In genomic region chr3:98059076-98059475, GRCm38 (mm10) we compare ENCODE assay signal across 22 mouse cellular contexts. TPM values are rescaled to one million over a fixed set of nuclear protein-coding genes. Genes with fewer than 3 reads are reported as not detected.
A peak's percentile ranks its signal among the peaks of the same experiment; 100 is the strongest.
DNase-seq lines count a peak whose midpoint lies in the region; ATAC-seq lines count a peak whose summit lies in the region.
"Had no signal": no experiment of that assay in that cellular context is flagged by ENCODE, and none has a peak within 500 bp of the region (broad histone marks: within the 10 kb centered on the region; RNA-seq: fewer than 3 reads in every experiment).

No protein-coding gene starts in this region.

- H3K4me1 ChIP-seq in megakaryocyte, embryonic 14.5 days: peaks cover 90% of the 10 kb centered on the region
- peaks cover 99% of the 10 kb centered on the region for H3K4me1 ChIP-seq in limb, embryonic 10.5 days
- peaks cover 87% of the 10 kb centered on the region for H3K4me1 ChIP-seq in limb, embryonic 15.5 days

- peak overlapping the region; percentile 78 for H3K27ac ChIP-seq in limb, embryonic 10.5 days
- peak overlapping the region; percentile 54; the same call in 1 of the 2 replicates for H3K27ac ChIP-seq in limb, embryonic 15.5 days
- H3K27ac ChIP-seq: heart, embryonic 13.5 days; hindbrain, embryonic 12.5 days had no signal

- H3K9ac ChIP-seq in limb, embryonic 15.5 days: no peak overlapping the region
- H3K9ac ChIP-seq: embryonic facial prominence, embryonic 13.5 days; forebrain, embryonic 12.5 days; heart, embryonic 13.5 days; hindbrain, embryonic 12.5 days had no signal

- WGBS in limb, embryonic 10.5 days: 85% methylated on average over 4 of the region's 4 CpGs
- 85% methylated on average over 4 of the region's 4 CpGs for WGBS in limb, embryonic 15.5 days

- H3K9me3 ChIP-seq in megakaryocyte, embryonic 14.5 days: no peaks in the 10 kb centered on the region
- H3K9me3 ChIP-seq in limb, embryonic 10.5 days (replicated peaks): no peaks in the 10 kb centered on the region
- no peaks in the 10 kb centered on the region for H3K9me3 ChIP-seq in limb, embryonic 15.5 days
- H3K9me3 ChIP-seq: embryonic facial prominence, embryonic 13.5 days; forebrain, embryonic 12.5 days; heart, embryonic 13.5 days; hindbrain, embryonic 12.5 days had no signal

- H3K27me3 ChIP-seq in megakaryocyte, embryonic 14.5 days (replicated peaks): no peaks in the 10 kb centered on the region
- no peaks in the 10 kb centered on the region for H3K27me3 ChIP-seq in limb, embryonic 10.5 days (ENCODE audit: low read depth, poor library complexity, severe bottlenecking)
- H3K27me3 ChIP-seq in limb, embryonic 15.5 days: no peaks in the 10 kb centered on the region
- H3K27me3 ChIP-seq: CH12.LX; embryonic facial prominence, embryonic 13.5 days; forebrain, embryonic 12.5 days; heart, embryonic 13.5 days; hindbrain, embryonic 12.5 days; Patski had no signal

- no peak overlapping the region for H3K4me2 ChIP-seq in limb, embryonic 15.5 days
- H3K4me2 ChIP-seq: embryonic facial prominence, embryonic 13.5 days; forebrain, embryonic 12.5 days; heart, embryonic 13.5 days; hindbrain, embryonic 12.5 days had no signal

- ATAC-seq in megakaryocyte, adult 5-6 weeks (ENCODE audit: poor library complexity, severe bottlenecking): no peak
- ATAC-seq in limb, embryonic 15.5 days (ENCODE audit: insufficient number of reproducible peaks, low FRiP score, low TSS enrichment, low read depth): no peak
- ATAC-seq: activated CD4-positive, CD25-positive, alpha-beta regulatory T cell, adult 4 months; forebrain, embryonic 16.5 days; hindbrain, embryonic 16.5 days; inflammation-experienced regulatory T-cells, adult 6 months; intestine, postnatal 0 days; Patski had no signal

- peaks cover 24% of the 10 kb centered on the region for H3K36me3 ChIP-seq in megakaryocyte, embryonic 14.5 days (replicated peaks; ENCODE audit: low read length)
- no peaks in the 10 kb centered on the region for H3K36me3 ChIP-seq in limb, embryonic 10.5 days
- H3K36me3 ChIP-seq in limb, embryonic 15.5 days: no peaks in the 10 kb centered on the region
- H3K36me3 ChIP-seq: forebrain, embryonic 12.5 days; heart, embryonic 13.5 days; hindbrain, embryonic 12.5 days had no signal

- H3K4me3 ChIP-seq in megakaryocyte, embryonic 14.5 days (replicated peaks): peak overlapping the region; percentile 5
- no peak overlapping the region for H3K4me3 ChIP-seq in limb, embryonic 10.5 days
- no peak overlapping the region for H3K4me3 ChIP-seq in limb, embryonic 15.5 days
- H3K4me3 ChIP-seq: embryonic facial prominence, embryonic 13.5 days; forebrain, embryonic 12.5 days; heart, embryonic 13.5 days; hindbrain, embryonic 12.5 days had no signal

- DNase-seq in adrenal gland, postnatal 14 days: peak; percentile 54
- DNase-seq in adrenal gland, postnatal 4 days (ENCODE audit: low spot score in 2 of 2): no peak
- no peak for DNase-seq in limb, embryonic 10.5 days (ENCODE audit: low spot score)
- no peak for DNase-seq in cerebellum, adult 11 months
- DNase-seq: cerebellum, adult 8-10 months; cerebellum, postnatal 14 days; gastrocnemius, postnatal 14 days; heart, postnatal 4 days had no signal

RNA-seq across cellular contexts. Expression of gene Notch2, which starts 45.7 kb away (rescaled TPM):
- total RNA-seq in adrenal gland, postnatal 14 days (2021): 46.7 and 47.6 TPM in 2 replicates
- total RNA-seq in adrenal gland, postnatal 4 days (2021): 10 to 100 TPM; 73.9 to 80.1 TPM
- 0.45 and 1.9 TPM in 2 replicates for polyA plus RNA-seq in megakaryocyte, embryonic 14.5 days (2012; ENCODE audit: insufficient read depth, low replicate concordance)
- total RNA-seq in megakaryocyte, adult 5-6 weeks (2015): 92.1 and 97.4 TPM in 2 replicates
- total RNA-seq in megakaryocyte, adult 5-6 weeks (2017): 81.7 and 104 TPM in 2 replicates
- 22.7 and 29.6 TPM in 2 replicates for polyA plus RNA-seq in limb, embryonic 10.5 days (2016; fragmentation: Nextera tagmentation; extraction: Ambion mirVana)
- 35.8 and 40.8 TPM in 2 replicates for polyA plus RNA-seq in limb, embryonic 15.5 days (2015; fragmentation: Nextera tagmentation; extraction: Ambion mirVana)
